Mouse (Mus musculus): ENCODE data around the gene Haus8.

DNA sequence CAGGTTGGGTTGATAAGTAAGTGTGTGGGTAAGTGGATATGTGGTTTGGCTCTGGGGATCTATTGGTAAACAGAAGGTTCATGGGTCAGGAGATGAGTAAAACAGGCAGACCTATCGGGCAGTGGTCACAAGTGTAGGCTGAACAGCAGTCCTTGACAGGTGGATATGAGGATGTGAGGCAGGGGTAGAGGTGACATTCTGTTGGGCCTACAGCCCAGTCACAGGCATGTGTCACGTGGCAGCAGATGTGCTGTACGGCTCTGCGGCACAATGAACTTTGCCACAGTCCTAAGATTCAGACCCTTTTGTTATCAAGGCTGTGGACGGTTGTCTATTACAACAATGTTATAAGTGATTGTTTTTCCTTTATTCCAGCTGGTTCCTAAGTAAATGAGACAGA is 43.2 kb upstream of the Haus8 start:
- no peak for TF ChIP-seq EP300 (IDR thresholded peaks at IDR 0.05)
- no peak for TF ChIP-seq CTCF (IDR thresholded peaks at IDR 0.05)
